Mouse (Mus musculus) E14TG2a.4 (cell line): ENCODE results near the gene Tigit.

ENCODE experiments used
- CTCF ChIP-seq: conservative IDR thresholded peaks from 2 replicates; pipeline ENCODE4 v1.5.1; 2014; ENCODE audit warnings: low read length
- NANOG ChIP-seq: IDR thresholded peaks from 2 replicates; pipeline ENCODE4 v1.6.1; 2014; ENCODE audit warnings: borderline replicate concordance, low read length, mixed read lengths
- POU5F1 ChIP-seq: IDR thresholded peaks from 2 replicates; pipeline ENCODE4 v1.6.1; 2014; ENCODE audit warnings: low read length, borderline replicate concordance

DNA sequence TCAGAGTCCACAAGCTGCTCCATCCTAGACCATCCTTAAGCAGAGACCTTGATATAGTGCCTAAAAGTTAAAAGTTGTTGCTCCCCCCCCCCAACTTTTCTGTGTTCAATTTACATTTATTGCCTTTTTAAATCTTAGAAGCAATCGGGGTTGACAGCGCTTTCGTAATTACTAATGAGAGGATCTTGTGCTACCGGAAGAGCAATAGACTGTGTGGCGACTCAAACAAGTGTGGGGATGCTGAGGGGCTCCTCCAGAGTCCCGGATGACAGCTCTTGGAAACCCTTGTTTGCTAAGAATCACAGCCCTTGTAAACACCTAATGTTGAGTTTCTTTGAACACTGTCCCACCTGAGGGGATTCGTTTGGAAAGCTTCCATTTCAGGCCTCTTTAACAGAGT, 29.9 kb downstream of the Tigit start:
- TF ChIP-seq CTCF (no peak), NANOG (no peak), POU5F1 (no peak)
